Mouse (Mus musculus) left cerebral cortex, adult 2 months (tissue): ENCODE measurements around the gene Lypd1. TPM values are rescaled to one million over a fixed set of nuclear protein-coding genes. Genes with fewer than 3 reads are reported as not detected.
A peak's percentile ranks its signal among the peaks of the same experiment; 100 is the strongest.

Source experiments
- DNase-seq, 2 experiments: peaks; one replicate each; pipeline ENCODE4 v3.0.0; 2021 to 2022; ENCODE audit warnings: low spot score in 2 of 2, mixed read lengths in 1 of 2; ENCODE audit errors: extremely low spot score in 1 of 2
- H3K27ac ChIP-seq: fragments of 200-600 bp; 2 replicates; pipeline ENCODE4 v1.8.1; 2022
- H3K4me3 ChIP-seq: fragments of 200-600 bp; 2 replicates; pipeline ENCODE4 v1.8.1; 2022
- CTCF ChIP-seq: fragments of 200-600 bp; IDR thresholded peaks from 2 replicates; pipeline ENCODE4 v1.8.1; 2022; ENCODE audit warnings: antibody characterized with exemption, mild to moderate bottlenecking, moderate library complexity
- intact Hi-C: fragments of 180-260 bp; cut with DNase I; formaldehyde crosslinking; loops from one replicate; pipeline ENCODE4 v1.15.1; 2025
- long read RNA-seq, 2 experiments: library from polyadenylated mRNA; stranded (forward); transcript quantifications; one replicate each; pipeline ENCODE4 v2.0.0; 2021; ENCODE audit warnings: borderline mapping rate in 2 of 2
- total RNA-seq, 2 experiments: library from RNA; stranded (reverse); gene quantifications; 2 replicates each; pipeline ENCODE4 v1.2.3; 2021

Lypd1 gene
- total RNA-seq: 100 to 1,000 TPM in 1 of 2 experiments, 10 to 100 TPM in 1; 91.3 to 110 TPM
- long read RNA-seq, experiment 1, full-length matches to known transcripts: 106 of 118 reads
- long read RNA-seq, experiment 1, partial matches to known transcripts: 0 of 118 reads
- long read RNA-seq, experiment 1, other reads (novel, unspliced or antisense): 12 of 118 reads
- long read RNA-seq, experiment 2, full-length matches to known transcripts: 89 of 98 reads
- long read RNA-seq, experiment 2, partial matches to known transcripts: 0 of 98 reads
- long read RNA-seq, experiment 2, other reads (novel, unspliced or antisense): 9 of 98 reads

GRCm38 (mm10) chr1:125912601-125913600 is at the start of gene Lypd1:
TSS of gene Lypd1 (minus strand) at chr1:125913101.
- TF ChIP-seq CTCF: no peak
- no peak within 1 kb of the TSS; the same call in 1 of the 2 replicates for H3K27ac ChIP-seq
- DNase-seq: no peak
- peak within 1 kb of the TSS; percentile 67 for H3K4me3 ChIP-seq
- intact Hi-C loops: loop anchor here (5.0 kb wide), 2 partner anchors 306 to 1019 kb away; no protein-coding TSS in a partner anchor

- intact Hi-C loops: no loop called here
- H3K4me3 ChIP-seq: no peak overlapping the region
- H3K27ac ChIP-seq: no peak overlapping the region
- no peak for TF ChIP-seq CTCF
- DNase-seq: no peak
These were observed 38.1 kb upstream of the Lypd1 start for GRCm38 (mm10) chr1:125951026-125951425.

- intact Hi-C loops: no loop called here
- Histone ChIP-seq H3K4me3 (no peak overlapping the region), H3K27ac (no peak overlapping the region)
- no peak for DNase-seq
- no peak for TF ChIP-seq CTCF
These were observed 36.2 kb upstream of the Lypd1 start for GRCm38 (mm10) chr1:125949076-125949475.

- Histone ChIP-seq H3K4me3 (no peak overlapping the region), H3K27ac (no peak overlapping the region)
- TF ChIP-seq CTCF: no peak
- DNase-seq: peak; percentile 25 to 44
- intact Hi-C loops: no loop called here
These were observed 32.2 kb upstream of the Lypd1 start for GRCm38 (mm10) chr1:125945136-125945535.

GRCm38 (mm10) chr1:125943305-125943704 is 30.4 kb upstream of the Lypd1 start:
- TF ChIP-seq CTCF: no peak
- DNase-seq: no peak
- intact Hi-C loops: no loop called here
- H3K4me3 ChIP-seq: no peak overlapping the region
- H3K27ac ChIP-seq: no peak overlapping the region

- intact Hi-C loops: no loop called here
- no peak for DNase-seq
- Histone ChIP-seq H3K27ac (no peak overlapping the region), H3K4me3 (no peak overlapping the region)
- TF ChIP-seq CTCF: no peak
These were observed 12.6 kb upstream of the Lypd1 start for GRCm38 (mm10) chr1:125925486-125925885.

GRCm38 (mm10) chr1:125923062-125923461 is 10.2 kb upstream of the Lypd1 start:
- no peak for DNase-seq
- TF ChIP-seq CTCF: peak; percentile 48
- no peak overlapping the region for H3K4me3 ChIP-seq
- intact Hi-C loops: loop anchor here (5.0 kb wide), 1 partner anchor 509 kb away; no protein-coding TSS in a partner anchor
- no peak overlapping the region for H3K27ac ChIP-seq

- Histone ChIP-seq H3K4me3 (no peak overlapping the region), H3K27ac (no peak overlapping the region)
- TF ChIP-seq CTCF: no peak
- no peak for DNase-seq
- intact Hi-C loops: loop anchor here (5.0 kb wide), 1 partner anchor 512 kb away; no protein-coding TSS in a partner anchor
These were observed 7.8 kb upstream of the Lypd1 start for GRCm38 (mm10) chr1:125920696-125921095.

- DNase-seq: peak; percentile 69 to 76
- peak overlapping the region; percentile 29; the same call in 1 of the 2 replicates for H3K27ac ChIP-seq
- intact Hi-C loops: loop anchor here (5.0 kb wide), 2 partner anchors 305 to 1020 kb away; no protein-coding TSS in a partner anchor
- peak overlapping the region; percentile 67 for H3K4me3 ChIP-seq
- no peak for TF ChIP-seq CTCF
These were observed 928 bp downstream of the Lypd1 start for GRCm38 (mm10) chr1:125911901-125912445.

- no peak for TF ChIP-seq CTCF
- peak overlapping the region; percentile 67 for H3K4me3 ChIP-seq
- intact Hi-C loops: loop anchor here (5.0 kb wide), 2 partner anchors 304 to 1021 kb away; no protein-coding TSS in a partner anchor
- peak overlapping the region; percentile 29; the same call in 1 of the 2 replicates for H3K27ac ChIP-seq
- DNase-seq: peak; percentile 46
These were observed 1.5 kb downstream of the Lypd1 start for GRCm38 (mm10) chr1:125911337-125911900.

GRCm38 (mm10) chr1:125910871-125911265 is 2.0 kb downstream of the Lypd1 start:
- H3K27ac ChIP-seq: no peak overlapping the region
- intact Hi-C loops: loop anchor here (5.0 kb wide), 2 partner anchors 304 to 1021 kb away; no protein-coding TSS in a partner anchor
- no peak for DNase-seq
- H3K4me3 ChIP-seq: peak overlapping the region; percentile 67
- no peak for TF ChIP-seq CTCF
